Mouse (Mus musculus) hindbrain, embryonic 16.5 days (tissue): ENCODE measurements around the gene 2010109A12Rik. TPM values are rescaled to one million over a fixed set of nuclear protein-coding genes. Genes with fewer than 3 reads are reported as not detected.

Experiments used
- ATAC-seq: fragments of 200-750 bp; cut with Nextera tagmentation; 2 replicates; pipeline ENCODE4 v1.8.0; 2017; ENCODE audit warnings: moderate TSS enrichment, moderate library complexity
- H3K27ac ChIP-seq: fragments of 300-500 bp; sonication (generic); 2 replicates; pipeline ENCODE4 v1.5.1; 2014; ENCODE audit warnings: low read depth, mild to moderate bottlenecking, control low read depth, low read length, moderate library complexity
- H3K27me3 ChIP-seq: fragments of 300-500 bp; sonication (generic); replicated peaks from 2 replicates; pipeline ENCODE4 v1.6.1; 2014; ENCODE audit warnings: low read length; ENCODE audit not compliant: control insufficient read depth, insufficient read depth
- H3K36me3 ChIP-seq: fragments of 300-500 bp; sonication (generic); 2 replicates; pipeline ENCODE4 v1.6.1; 2014; ENCODE audit warnings: mild to moderate bottlenecking, low read length, moderate library complexity, mixed read lengths; ENCODE audit not compliant: control insufficient read depth, insufficient read depth
- H3K4me1 ChIP-seq: fragments of 300-500 bp; sonication (generic); 2 replicates; pipeline ENCODE4 v1.6.1; 2014; ENCODE audit warnings: low read depth, low read length; ENCODE audit not compliant: control insufficient read depth, insufficient read depth
- H3K4me2 ChIP-seq: fragments of 300-500 bp; sonication (generic); 2 replicates; pipeline ENCODE4 v1.6.1; 2014; ENCODE audit warnings: mild to moderate bottlenecking, low read length, control low read depth, moderate library complexity
- H3K4me3 ChIP-seq: fragments of 300-500 bp; sonication (generic); 2 replicates; pipeline ENCODE4 v1.5.1; 2014; ENCODE audit warnings: mild to moderate bottlenecking, low read length, control low read depth, moderate library complexity
- H3K9ac ChIP-seq: fragments of 300-500 bp; sonication (generic); 2 replicates; pipeline ENCODE4 v1.6.1; 2014; ENCODE audit warnings: low read depth, mild to moderate bottlenecking, control low read depth, low read length, moderate library complexity
- H3K9me3 ChIP-seq: fragments of 300-500 bp; sonication (generic); 2 replicates; pipeline ENCODE4 v1.6.1; 2014; ENCODE audit warnings: mild to moderate bottlenecking, low read length, moderate library complexity; ENCODE audit not compliant: control insufficient read depth
- WGBS: fragments of 180-500 bp; shearing (Covaris S2); extraction: QIAGEN DNeasy Blood & Tissue Kit; methylation state at CpG from one replicate; pipeline ENCODE4 v1.1.7; 2014; 5-methylcytosine and 5-hydroxymethylcytosine counted together
- polyA plus RNA-seq: library from polyadenylated mRNA; unstranded; fragments of >200 nt; fragmentation: Nextera tagmentation; extraction: Ambion mirVana; gene quantifications from 2 replicates; pipeline ENCODE4 v1.2.1, GENCODE M21; 2015

2010109A12Rik gene
- polyA plus RNA-seq, 1 experiment from 2014 or later = 0.95 TPM

- 92% methylated on average over 3 of the region's 3 CpGs for WGBS
- Histone ChIP-seq H3K36me3 (no peaks in the 10 kb centered on the region), H3K4me1 (no peaks in the 10 kb centered on the region), H3K27me3 (no peaks in the 10 kb centered on the region), H3K9me3 (no peaks in the 10 kb centered on the region), H3K9ac (no peak overlapping the region), H3K4me2 (no peak overlapping the region), H3K27ac (no peak overlapping the region), H3K4me3 (no peak overlapping the region)
- ATAC-seq = no peak
Observed at GRCm38 (mm10) chr5:93218375-93218774, 12.1 kb downstream of the 2010109A12Rik start.

- ATAC-seq = no peak
- Histone ChIP-seq H3K36me3 (no peaks in the 10 kb centered on the region), H3K9me3 (no peaks in the 10 kb centered on the region), H3K4me3 (no peak overlapping the region), H3K27ac (no peak overlapping the region), H3K4me1 (no peaks in the 10 kb centered on the region), H3K27me3 (no peaks in the 10 kb centered on the region), H3K4me2 (no peak overlapping the region), H3K9ac (no peak overlapping the region)
- 64% methylated on average over 3 of the region's 3 CpGs for WGBS
Observed at GRCm38 (mm10) chr5:93221661-93222060, 15.3 kb downstream of the 2010109A12Rik start.

GRCm38 (mm10) chr5:93224549-93224948 is 18.2 kb downstream of the 2010109A12Rik start:
- no peak overlapping the region for H3K4me3 ChIP-seq
- ATAC-seq = no peak
- no peak overlapping the region for H3K27ac ChIP-seq
- no peaks in the 10 kb centered on the region for H3K4me1 ChIP-seq
- no peak overlapping the region for H3K9ac ChIP-seq
- H3K4me2 ChIP-seq = no peak overlapping the region
- no peaks in the 10 kb centered on the region for H3K27me3 ChIP-seq
- no peaks in the 10 kb centered on the region for H3K9me3 ChIP-seq
- no peaks in the 10 kb centered on the region for H3K36me3 ChIP-seq
- WGBS = 90% methylated on average over 2 of the region's 2 CpGs

- H3K4me1 ChIP-seq = no peaks in the 10 kb centered on the region
- no peak overlapping the region for H3K27ac ChIP-seq
- H3K36me3 ChIP-seq = no peaks in the 10 kb centered on the region
- no peaks in the 10 kb centered on the region for H3K27me3 ChIP-seq
- 95% methylated on average over 3 of the region's 3 CpGs for WGBS
- no peak for ATAC-seq
- H3K9me3 ChIP-seq = no peaks in the 10 kb centered on the region
- H3K4me3 ChIP-seq = no peak overlapping the region
- no peak overlapping the region for H3K4me2 ChIP-seq
- H3K9ac ChIP-seq = no peak overlapping the region
Observed at GRCm38 (mm10) chr5:93227157-93227556, 20.8 kb downstream of the 2010109A12Rik start.

GRCm38 (mm10) chr5:93229527-93229926 is 23.2 kb downstream of the 2010109A12Rik start:
- H3K36me3 ChIP-seq = no peaks in the 10 kb centered on the region
- no peaks in the 10 kb centered on the region for H3K27me3 ChIP-seq
- H3K4me1 ChIP-seq = no peaks in the 10 kb centered on the region
- no peak overlapping the region for H3K27ac ChIP-seq
- no peak overlapping the region for H3K4me2 ChIP-seq
- no peak for ATAC-seq
- no peak overlapping the region for H3K9ac ChIP-seq
- H3K9me3 ChIP-seq = no peaks in the 10 kb centered on the region
- 89% methylated on average over 2 of the region's 2 CpGs for WGBS
- H3K4me3 ChIP-seq = no peak overlapping the region

GRCm38 (mm10) chr5:93231721-93232120 is 25.4 kb downstream of the 2010109A12Rik start:
- ATAC-seq = no peak
- H3K4me2 ChIP-seq = no peak overlapping the region
- no peak overlapping the region for H3K9ac ChIP-seq
- H3K4me1 ChIP-seq = no peaks in the 10 kb centered on the region
- H3K9me3 ChIP-seq = no peaks in the 10 kb centered on the region
- H3K27ac ChIP-seq = no peak overlapping the region
- no peaks in the 10 kb centered on the region for H3K27me3 ChIP-seq
- 69% methylated on average over 3 of the region's 3 CpGs for WGBS
- no peak overlapping the region for H3K4me3 ChIP-seq
- H3K36me3 ChIP-seq = no peaks in the 10 kb centered on the region

GRCm38 (mm10) chr5:93232838-93233237 is 26.5 kb downstream of the 2010109A12Rik start:
- WGBS = 92% methylated on average over 2 of the region's 2 CpGs
- H3K27ac ChIP-seq = no peak overlapping the region
- no peaks in the 10 kb centered on the region for H3K9me3 ChIP-seq
- no peak overlapping the region for H3K4me2 ChIP-seq
- no peaks in the 10 kb centered on the region for H3K4me1 ChIP-seq
- H3K4me3 ChIP-seq = no peak overlapping the region
- H3K36me3 ChIP-seq = no peaks in the 10 kb centered on the region
- H3K27me3 ChIP-seq = no peaks in the 10 kb centered on the region
- no peak overlapping the region for H3K9ac ChIP-seq
- ATAC-seq = no peak

- Histone ChIP-seq H3K4me1 (no peaks in the 10 kb centered on the region), H3K4me3 (no peak overlapping the region), H3K9me3 (no peaks in the 10 kb centered on the region), H3K4me2 (no peak overlapping the region), H3K27me3 (no peaks in the 10 kb centered on the region), H3K9ac (no peak overlapping the region), H3K27ac (no peak overlapping the region), H3K36me3 (no peaks in the 10 kb centered on the region)
- 73% methylated on average over 4 of the region's 4 CpGs for WGBS
- no peak for ATAC-seq
Observed at GRCm38 (mm10) chr5:93234130-93234529, 27.8 kb downstream of the 2010109A12Rik start.

- Histone ChIP-seq H3K4me1 (no peaks in the 10 kb centered on the region), H3K4me2 (no peak overlapping the region), H3K27ac (no peak overlapping the region), H3K9ac (no peak overlapping the region), H3K36me3 (no peaks in the 10 kb centered on the region), H3K9me3 (no peaks in the 10 kb centered on the region), H3K4me3 (no peak overlapping the region), H3K27me3 (no peaks in the 10 kb centered on the region)
- no peak for ATAC-seq
- WGBS = 94% methylated on average over 2 of the region's 2 CpGs
Observed at GRCm38 (mm10) chr5:93234605-93235004, 28.3 kb downstream of the 2010109A12Rik start.

- H3K9ac ChIP-seq = no peak overlapping the region
- H3K36me3 ChIP-seq = no peaks in the 10 kb centered on the region
- peak; percentile 89 for ATAC-seq
- H3K9me3 ChIP-seq = no peaks in the 10 kb centered on the region
- 50% methylated on average over 3 of the region's 3 CpGs for WGBS
- H3K4me3 ChIP-seq = no peak overlapping the region
- no peak overlapping the region for H3K27ac ChIP-seq
- H3K27me3 ChIP-seq = no peaks in the 10 kb centered on the region
- H3K4me1 ChIP-seq = no peaks in the 10 kb centered on the region
- H3K4me2 ChIP-seq = no peak overlapping the region
Observed at GRCm38 (mm10) chr5:93235888-93236287, 29.6 kb downstream of the 2010109A12Rik start.
